Mouse (Mus musculus): ENCODE results near the gene Pglyrp1. TPM values are rescaled to one million over a fixed set of nuclear protein-coding genes. Genes with fewer than 3 reads are reported as not detected.

The Pglyrp1 gene
- total RNA-seq, 2 experiments from 2014 or later, result 18.8 to 25.6 TPM

DNA sequence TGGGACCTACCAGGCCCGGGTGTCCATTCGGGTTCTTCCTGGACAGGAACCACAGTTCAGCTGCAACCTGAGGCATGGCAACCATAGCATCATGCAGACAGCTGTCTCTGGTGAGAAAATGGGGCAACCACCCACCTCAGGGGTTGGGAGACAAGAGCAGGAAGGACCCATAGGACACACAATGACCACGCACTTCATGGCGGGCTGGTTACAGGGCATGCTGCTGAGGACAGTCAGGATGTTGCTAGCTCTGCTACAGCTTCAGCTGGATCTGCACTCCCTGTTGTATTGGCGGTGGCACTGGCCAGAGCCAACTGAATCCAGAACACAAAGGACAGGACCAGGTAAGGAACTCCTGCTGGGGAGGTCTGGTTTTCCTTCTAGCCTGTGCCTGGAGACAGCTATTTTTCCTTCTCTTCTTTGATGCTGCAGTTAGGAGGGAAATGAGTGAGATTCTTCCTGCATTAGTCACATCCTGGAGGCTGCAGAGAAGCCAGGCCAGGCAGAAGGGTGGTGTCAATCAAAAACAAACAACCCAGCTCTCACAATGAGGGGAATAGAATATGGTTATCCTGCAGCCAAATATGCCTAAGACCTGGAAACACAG lies 12.7 kb upstream of the Pglyrp1 start:
- TF ChIP-seq CTCF (IDR thresholded peaks at IDR 0.05), result no peak
- Histone ChIP-seq H3K4me3 (no peak overlapping the region), H3K27ac (no peak overlapping the region)
- intact Hi-C loops (cut with DNase I), result no loop called here
- DNase-seq (ENCODE audit: extremely low spot score in 1 of 2, low spot score in 2 of 2), result no peak

DNA sequence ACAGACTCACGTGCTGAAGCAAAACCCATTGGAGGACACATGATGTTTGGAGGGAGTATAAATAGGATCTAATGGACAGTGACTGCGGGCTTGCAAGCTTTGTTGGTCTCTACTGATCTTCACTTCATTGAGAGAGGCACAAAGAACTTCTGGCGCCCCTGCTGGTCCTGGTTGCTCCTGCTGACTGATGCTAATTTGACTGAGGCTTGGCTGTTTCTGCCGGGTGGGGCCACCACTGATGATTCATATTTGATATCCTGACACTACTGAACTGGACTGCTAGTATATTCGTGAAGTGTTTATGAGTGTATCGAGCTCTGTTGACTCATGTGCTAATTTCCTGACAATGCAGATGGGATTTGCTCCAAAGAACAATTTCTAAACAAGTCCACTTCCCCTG lies 8.3 kb upstream of the Pglyrp1 start:
- Histone ChIP-seq H3K27ac (no peak overlapping the region), H3K4me3 (no peak overlapping the region)
- no peak for DNase-seq (ENCODE audit: extremely low spot score in 1 of 2, low spot score in 2 of 2)
- intact Hi-C loops (cut with DNase I), result no loop called here
- TF ChIP-seq CTCF (IDR thresholded peaks at IDR 0.05), result no peak

GRCm38 (mm10) chr7:18868491-18868890 lies 2.6 kb upstream of the Pglyrp1 start:
- H3K4me3 ChIP-seq, result no peak overlapping the region
- TF ChIP-seq CTCF (IDR thresholded peaks at IDR 0.05), result peak; percentile 31
- no peak for DNase-seq (ENCODE audit: extremely low spot score in 1 of 2, low spot score in 2 of 2)
- no peak overlapping the region for H3K27ac ChIP-seq
- intact Hi-C loops (cut with DNase I), result no loop called here

DNA sequence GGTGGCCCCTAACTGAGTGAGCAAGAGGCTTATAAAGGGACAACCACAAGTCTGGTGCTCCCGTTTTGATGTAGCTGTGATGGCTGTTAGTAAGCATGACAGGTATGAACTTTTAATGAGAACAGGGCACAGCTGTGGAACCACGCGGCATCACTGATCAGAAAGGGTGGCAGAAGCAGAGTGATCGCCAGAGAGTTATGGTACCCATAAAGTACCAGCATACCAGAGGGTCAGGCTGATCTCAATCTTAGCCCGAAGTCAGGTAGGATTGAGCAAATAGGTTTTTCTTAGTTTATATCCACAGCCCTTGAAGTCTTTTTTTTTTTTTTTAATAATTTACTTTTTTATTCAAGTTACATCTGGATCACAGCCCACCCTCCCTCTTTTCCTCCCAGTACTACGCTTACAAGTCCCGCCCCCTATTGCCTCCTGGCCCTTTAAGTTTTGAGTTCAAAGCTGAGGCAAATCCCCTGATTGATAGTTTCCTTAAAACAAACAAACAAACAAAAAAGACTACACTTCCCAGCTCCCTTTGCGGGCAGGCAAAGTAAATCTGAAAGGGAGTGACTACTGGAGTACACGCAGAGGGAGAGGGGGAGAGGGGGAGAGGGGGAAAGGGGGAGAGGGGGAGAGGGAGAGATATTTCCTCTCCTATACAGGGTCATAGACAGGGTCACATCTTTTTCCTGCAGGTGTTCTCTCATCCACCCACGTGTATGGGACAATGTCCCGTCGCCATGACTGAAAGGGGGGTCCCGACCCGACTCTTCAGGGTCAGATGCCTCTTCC lies 1.1 kb downstream of the Pglyrp1 start:
- H3K27ac ChIP-seq, result peak overlapping the region; percentile 19; the same call in 1 of the 2 replicates
- no peak for TF ChIP-seq CTCF (IDR thresholded peaks at IDR 0.05)
- no peak for DNase-seq (ENCODE audit: extremely low spot score in 1 of 2, low spot score in 2 of 2)
- intact Hi-C loops (cut with DNase I), result loop anchor here (2.0 to 5.0 kb wide), 3 partner anchors 40 to 1797 kb away; partner anchors contain the start of gene Psg16
- peak overlapping the region; percentile 45 for H3K4me3 ChIP-seq

- intact Hi-C loops (cut with DNase I), result loop anchor here (1.0 to 5.0 kb wide), 4 partner anchors 41 to 1798 kb away; partner anchors contain the start of gene Psg16
- DNase-seq (ENCODE audit: extremely low spot score in 1 of 2, low spot score in 2 of 2), result no peak
- TF ChIP-seq CTCF (IDR thresholded peaks at IDR 0.05), result no peak
Observed at GRCm38 (mm10) chr7:18872816-18873215, 1.7 kb downstream of the Pglyrp1 start.

GRCm38 (mm10) chr7:18873253-18873652 lies 2.1 kb downstream of the Pglyrp1 start:
- peak overlapping the region; percentile 45 for H3K4me3 ChIP-seq
- intact Hi-C loops (cut with DNase I), result loop anchor here (1.0 to 5.0 kb wide), 4 partner anchors 41 to 1798 kb away; partner anchors contain the start of gene Psg16
- TF ChIP-seq CTCF (IDR thresholded peaks at IDR 0.05), result peak; percentile 93
- peak; percentile 64 to 72 for DNase-seq (ENCODE audit: extremely low spot score in 1 of 2, low spot score in 2 of 2)
- peak overlapping the region; percentile 19; the same call in 1 of the 2 replicates for H3K27ac ChIP-seq

More at GRCm38 (mm10) chr7:18872816-18873215, 1.7 kb downstream of the Pglyrp1 start:
- Histone ChIP-seq H3K4me3 (peak overlapping the region; percentile 45), H3K27ac (peak overlapping the region; percentile 19; the same call in 1 of the 2 replicates)

GRCm38 (mm10) chr7:18875372-18875771 lies 4.2 kb downstream of the Pglyrp1 start:
- DNase-seq (ENCODE audit: extremely low spot score in 1 of 2, low spot score in 2 of 2), result no peak
- no peak overlapping the region for H3K4me3 ChIP-seq
- TF ChIP-seq CTCF (IDR thresholded peaks at IDR 0.05), result no peak; the same call in 1 of the 2 replicates
- H3K27ac ChIP-seq, result no peak overlapping the region
- intact Hi-C loops (cut with DNase I), result no loop called here

- DNase-seq (ENCODE audit: extremely low spot score in 1 of 2, low spot score in 2 of 2), result peak in 1 of 2 experiments; percentile 9
- intact Hi-C loops (cut with DNase I), result no loop called here
- Histone ChIP-seq H3K27ac (no peak overlapping the region), H3K4me3 (no peak overlapping the region)
- TF ChIP-seq CTCF (IDR thresholded peaks at IDR 0.05), result no peak
Observed at GRCm38 (mm10) chr7:18878691-18879090, 7.6 kb downstream of the Pglyrp1 start.

DNA sequence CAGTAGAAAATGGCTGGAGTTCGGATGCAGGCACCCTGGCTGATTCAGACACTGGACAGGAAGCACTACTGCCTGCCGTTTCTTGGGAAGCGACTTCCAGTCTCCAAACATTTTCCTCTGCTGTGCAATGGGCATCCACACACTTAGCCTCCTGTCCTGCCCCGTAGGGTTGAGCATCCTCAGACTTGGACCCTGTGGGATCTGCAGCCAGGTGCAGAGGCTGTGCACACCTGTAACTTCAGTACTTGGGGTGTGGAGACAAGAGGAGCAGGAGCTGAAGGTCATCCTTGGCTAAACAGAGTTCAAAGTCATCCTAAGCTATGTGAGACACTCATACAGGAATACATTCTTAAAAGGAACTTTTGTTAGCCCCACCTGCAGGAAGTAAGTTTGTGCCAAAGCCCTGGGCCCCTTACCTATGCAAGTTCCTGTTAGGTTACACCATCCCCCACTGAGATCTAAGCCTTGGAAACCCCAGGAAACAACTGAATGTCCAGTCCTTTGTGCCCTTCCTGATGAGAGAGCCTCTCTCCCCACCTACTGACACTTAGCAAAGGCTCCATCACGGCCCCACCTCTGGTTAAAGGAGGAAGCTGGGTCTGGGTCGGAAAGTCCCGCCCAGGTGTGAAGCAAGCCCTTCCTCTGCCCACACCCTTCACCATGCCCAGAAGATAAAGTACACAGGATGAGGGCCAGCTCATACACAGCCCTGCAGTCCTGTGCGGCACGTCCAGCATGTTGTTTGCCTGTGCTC lies 13.0 kb downstream of the Pglyrp1 start:
- Histone ChIP-seq H3K27ac (peak overlapping the region; percentile 25; the same call in 1 of the 2 replicates), H3K4me3 (no peak overlapping the region)
- TF ChIP-seq CTCF (IDR thresholded peaks at IDR 0.05), result no peak
- intact Hi-C loops (cut with DNase I), result no loop called here
- no peak for DNase-seq (ENCODE audit: extremely low spot score in 1 of 2, low spot score in 2 of 2)

GRCm38 (mm10) chr7:18884745-18885422 lies 13.8 kb downstream of the Pglyrp1 start:
- peak overlapping the region; percentile 25; the same call in 1 of the 2 replicates for H3K27ac ChIP-seq
- no peak for TF ChIP-seq CTCF (IDR thresholded peaks at IDR 0.05)
- DNase-seq (ENCODE audit: extremely low spot score in 1 of 2, low spot score in 2 of 2), result no peak
- peak overlapping the region; percentile 20; the same call in 1 of the 2 replicates for H3K4me3 ChIP-seq
- intact Hi-C loops (cut with DNase I), result no loop called here

DNA sequence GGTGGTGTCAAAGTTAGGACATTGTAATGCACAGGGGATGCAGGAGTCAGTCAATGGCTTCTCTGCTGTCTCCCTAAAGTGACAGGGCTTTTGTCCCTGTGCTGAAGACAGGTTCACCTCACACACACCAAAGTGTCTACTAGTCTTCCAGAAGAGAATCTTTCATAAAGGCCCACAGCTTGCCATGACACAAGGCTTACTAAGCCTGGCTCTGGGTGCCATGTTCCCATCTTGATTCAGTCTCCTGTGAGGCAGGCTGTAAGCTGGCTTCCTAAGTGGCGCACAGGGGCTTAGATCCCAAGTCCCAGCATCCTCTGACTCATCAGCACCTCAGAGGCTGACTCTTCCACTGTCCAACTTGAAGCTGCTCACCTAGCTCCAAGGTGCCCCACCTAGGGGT lies 15.8 kb downstream of the Pglyrp1 start:
- intact Hi-C loops (cut with DNase I), result no loop called here
- no peak for DNase-seq (ENCODE audit: extremely low spot score in 1 of 2, low spot score in 2 of 2)
- TF ChIP-seq CTCF (IDR thresholded peaks at IDR 0.05), result no peak
- H3K27ac ChIP-seq, result no peak overlapping the region
- no peak overlapping the region for H3K4me3 ChIP-seq

Measured in left cerebral cortex, adult 2 months (tissue).